Mouse (Mus musculus) brain, embryonic 18.5 days (tissue): Measurements from ENCODE around the gene Rab13.

Experiments
- DNase-seq: peaks from one replicate; pipeline ENCODE4 v3.0.0-alpha.2; 2012; ENCODE audit warnings: low read depth, low spot score

Rab13 gene

GRCm38 (mm10) chr3:90256731-90257530 is 43.4 kb downstream of the Rab13 start:
- DNase-seq = no peak

- DNase-seq = no peak
Observed at GRCm38 (mm10) chr3:90258521-90258920, 45.0 kb downstream of the Rab13 start.

GRCm38 (mm10) chr3:90263121-90263771 is 49.8 kb downstream of the Rab13 start:
- no peak for DNase-seq

GRCm38 (mm10) chr3:90264687-90265033 is 51.2 kb downstream of the Rab13 start:
- DNase-seq = no peak

GRCm38 (mm10) chr3:90265034-90265931 is 51.8 kb downstream of the Rab13 start, which contains the start of gene Dennd4b:
Dennd4b (plus strand) TSS chr3:90265185.
- DNase-seq = no peak

GRCm38 (mm10) chr3:90265932-90266741 is 52.6 kb downstream of the Rab13 start:
- DNase-seq = no peak

GRCm38 (mm10) chr3:90266901-90267775 is 53.6 kb downstream of the Rab13 start:
- DNase-seq = no peak

- DNase-seq = no peak
Observed at GRCm38 (mm10) chr3:90268190-90268589, 54.7 kb downstream of the Rab13 start.

- DNase-seq = no peak
Observed at GRCm38 (mm10) chr3:90268971-90269370, 55.5 kb downstream of the Rab13 start.

GRCm38 (mm10) chr3:90270784-90271183 is 57.3 kb downstream of the Rab13 start:
- no peak for DNase-seq

- no peak for DNase-seq
Observed at GRCm38 (mm10) chr3:90272170-90272569, 58.7 kb downstream of the Rab13 start.

- no peak for DNase-seq
Observed at GRCm38 (mm10) chr3:90273855-90274254, 60.4 kb downstream of the Rab13 start.

GRCm38 (mm10) chr3:90275286-90275685 is 61.8 kb downstream of the Rab13 start:
- no peak for DNase-seq
